Mouse (Mus musculus) right cerebral cortex, postnatal 25 days (tissue): Measurements from ENCODE around the gene Pfkl.
"Not testable (repeated sequence)": the region's sequence is repeated elsewhere in the genome, so short reads cannot be mapped to it uniquely, and the experiment has no call there.

Experiments used
- DNase-seq: peaks from one replicate; pipeline ENCODE4 v3.0.0; 2022

Gene Pfkl

DNA sequence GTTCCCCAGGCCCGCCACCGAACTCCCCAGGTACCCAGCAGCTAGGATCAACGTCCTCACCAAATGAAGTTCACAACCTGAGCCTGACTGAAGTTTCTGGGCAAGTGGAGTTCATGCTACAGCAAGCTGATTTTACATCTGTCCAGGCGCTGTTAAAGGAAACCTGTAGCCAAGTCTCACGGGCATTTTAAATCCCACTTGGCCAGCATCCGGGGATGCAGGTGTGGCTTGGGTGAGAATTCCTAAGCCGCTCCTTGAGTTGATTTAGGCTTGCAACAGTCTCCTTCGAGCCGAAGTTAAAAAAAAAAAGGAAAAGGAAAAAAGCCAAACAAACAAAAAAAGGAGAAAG is at the start of gene Pfkl:
TSS of gene Pfkl (minus strand) at position 139 of the 349 bp plus-strand sequence.
- DNase-seq: no peak

DNA sequence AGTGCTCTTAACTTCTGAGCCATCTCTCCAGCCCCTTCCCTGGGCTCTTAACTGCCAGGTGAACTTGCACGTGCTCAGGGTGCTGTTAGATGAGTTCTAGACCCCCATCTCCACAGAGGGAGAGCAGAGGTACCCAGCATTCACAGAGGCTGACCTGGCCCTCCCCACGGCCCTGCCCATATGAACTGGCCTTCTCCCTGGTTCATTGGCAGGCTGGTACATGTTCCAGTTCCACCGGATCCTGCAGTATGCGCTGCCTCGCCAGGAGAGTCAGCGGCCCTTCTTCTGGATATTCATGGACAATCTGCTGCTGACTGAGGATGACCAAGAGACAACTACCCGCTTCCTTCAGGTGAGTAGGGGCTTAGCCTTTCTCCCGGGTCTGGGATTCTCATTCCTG is 47.2 kb upstream of the Pfkl start:
- DNase-seq: no peak

- DNase-seq: no peak
Measured at GRCm38 (mm10) chr10:78054633-78055565, 45.0 kb upstream of the Pfkl start.

- no peak for DNase-seq
Measured at GRCm38 (mm10) chr10:78049519-78050035, 39.7 kb upstream of the Pfkl start.

DNA sequence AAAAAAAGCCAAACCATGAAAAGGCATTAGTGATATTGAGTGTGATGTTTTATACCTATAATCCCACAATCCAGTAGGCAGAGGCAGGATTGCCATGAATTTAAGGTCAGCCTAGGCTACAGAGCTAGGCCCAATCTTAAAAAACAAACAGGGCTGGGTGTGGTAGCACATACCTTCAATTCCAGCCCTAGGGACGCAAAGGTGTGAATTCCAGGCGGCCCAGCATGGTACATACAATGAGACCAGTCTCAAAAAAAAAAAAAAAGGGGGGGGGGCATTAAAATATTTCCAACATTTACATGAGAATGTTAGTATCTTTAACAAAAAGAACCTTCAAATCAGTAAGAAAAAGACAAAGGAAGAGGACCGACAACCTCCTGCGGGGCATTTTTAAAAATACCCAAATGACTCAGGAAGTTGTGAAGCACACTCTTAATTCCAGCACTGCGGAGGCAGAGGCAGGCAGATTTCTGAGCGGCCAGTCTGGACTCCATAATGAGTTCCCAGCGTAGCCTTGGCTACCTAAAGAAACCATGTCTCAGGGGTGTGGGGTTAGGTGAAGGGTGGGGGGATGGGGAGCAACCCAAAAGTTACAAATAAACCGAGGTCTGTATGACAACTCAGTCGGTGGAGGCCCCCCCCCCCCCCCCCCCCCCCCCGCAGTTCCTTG is 38.3 kb upstream of the Pfkl start:
- no peak for DNase-seq

- no peak for DNase-seq
Measured at GRCm38 (mm10) chr10:78046388-78046787, 36.5 kb upstream of the Pfkl start.

- DNase-seq: no peak
Measured at GRCm38 (mm10) chr10:78044531-78044930, 34.6 kb upstream of the Pfkl start.

DNA sequence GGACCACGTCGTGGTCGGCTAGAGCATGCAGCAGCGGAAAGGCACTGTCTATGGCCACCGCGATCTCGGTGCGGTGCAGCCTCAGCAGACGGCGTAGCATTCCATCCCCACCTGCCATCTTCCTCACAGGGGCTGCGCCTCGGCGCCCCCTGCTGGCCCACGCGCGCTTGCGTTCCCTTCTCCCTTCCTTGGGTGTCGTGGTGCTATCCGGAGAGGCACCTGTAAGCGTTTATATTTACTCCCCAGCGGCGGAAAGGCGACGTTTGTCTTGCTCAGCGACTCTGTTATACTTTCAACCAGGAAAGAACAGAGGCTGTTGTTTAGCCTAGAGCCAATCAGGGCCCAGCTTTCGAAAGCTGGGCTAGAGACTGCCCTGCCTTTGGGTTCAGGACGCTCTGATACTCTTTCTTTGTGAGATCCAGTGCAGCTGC is 33.5 kb upstream of the Pfkl start, which contains the start of gene Aire:
TSS of gene Aire (minus strand) at position 205 of the 431 bp plus-strand sequence.
- peak; percentile 60 for DNase-seq

DNA sequence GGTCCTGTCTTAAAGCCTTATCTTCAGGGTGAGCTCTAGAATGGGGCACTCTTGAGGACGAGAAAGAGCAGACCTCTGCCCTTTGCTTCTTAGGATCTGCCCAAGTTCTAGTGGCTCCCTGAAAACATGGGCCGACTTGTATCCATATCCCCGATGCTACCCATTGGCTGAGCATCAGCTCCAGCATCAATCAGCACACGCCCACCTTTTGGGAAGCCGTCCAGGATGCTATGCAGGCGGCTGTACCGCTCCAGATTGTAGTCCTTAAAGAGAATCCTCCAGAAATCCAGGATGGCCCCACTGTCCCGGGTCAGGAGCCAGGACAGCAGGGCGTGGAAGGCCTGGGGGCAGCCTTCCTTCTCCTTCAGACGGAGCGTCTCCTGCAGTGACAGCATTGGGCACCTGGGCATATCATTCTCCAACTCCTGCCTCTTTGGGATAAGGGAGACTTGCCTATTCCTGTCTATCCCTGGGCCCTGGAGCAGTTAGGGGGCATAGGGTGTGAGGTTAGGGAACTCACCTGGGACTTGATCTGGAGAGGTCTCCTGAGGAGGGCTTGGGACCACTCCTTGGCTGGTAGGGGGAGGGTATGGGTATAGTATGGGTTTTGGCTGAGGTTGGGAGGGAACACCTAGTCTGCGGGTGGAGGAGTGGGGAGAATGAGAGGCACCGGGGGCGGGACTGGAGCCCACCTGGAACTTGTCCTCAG is 33.0 kb upstream of the Pfkl start:
- peak; percentile 43 for DNase-seq

GRCm38 (mm10) chr10:78042096-78042495 is 32.2 kb upstream of the Pfkl start:
- DNase-seq: no peak

DNA sequence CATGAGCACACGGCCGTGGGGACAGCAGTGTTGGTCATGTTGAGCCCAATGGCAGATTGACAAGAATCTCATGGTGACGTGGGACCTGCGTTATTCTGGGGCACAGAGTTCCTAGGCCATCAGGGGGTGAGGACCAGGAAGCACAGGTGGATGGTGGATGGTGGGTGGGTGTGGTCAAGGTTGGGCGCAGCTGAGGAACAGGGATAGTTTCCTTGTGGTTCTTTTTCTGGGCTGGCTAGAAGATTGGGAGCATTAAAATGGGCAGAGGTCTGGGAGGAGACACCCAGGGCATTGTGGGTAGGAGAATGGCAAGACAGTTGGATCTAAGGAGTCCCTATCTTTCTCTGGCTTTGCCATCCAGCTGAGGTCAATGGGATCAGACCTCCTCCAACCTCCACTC is 31.8 kb upstream of the Pfkl start, which contains the start of gene Dnmt3l:
TSS of gene Dnmt3l (plus strand) at position 301 of the 400 bp plus-strand sequence.
- no peak for DNase-seq

GRCm38 (mm10) chr10:78037139-78037538 is 27.3 kb upstream of the Pfkl start:
- no peak for DNase-seq

- no peak for DNase-seq
Measured at GRCm38 (mm10) chr10:78031987-78032386, 22.1 kb upstream of the Pfkl start.

GRCm38 (mm10) chr10:78029080-78029479 is 19.2 kb upstream of the Pfkl start:
- DNase-seq: no peak

- DNase-seq: peak; percentile 44
Measured at GRCm38 (mm10) chr10:78028129-78028528, 18.2 kb upstream of the Pfkl start.

DNA sequence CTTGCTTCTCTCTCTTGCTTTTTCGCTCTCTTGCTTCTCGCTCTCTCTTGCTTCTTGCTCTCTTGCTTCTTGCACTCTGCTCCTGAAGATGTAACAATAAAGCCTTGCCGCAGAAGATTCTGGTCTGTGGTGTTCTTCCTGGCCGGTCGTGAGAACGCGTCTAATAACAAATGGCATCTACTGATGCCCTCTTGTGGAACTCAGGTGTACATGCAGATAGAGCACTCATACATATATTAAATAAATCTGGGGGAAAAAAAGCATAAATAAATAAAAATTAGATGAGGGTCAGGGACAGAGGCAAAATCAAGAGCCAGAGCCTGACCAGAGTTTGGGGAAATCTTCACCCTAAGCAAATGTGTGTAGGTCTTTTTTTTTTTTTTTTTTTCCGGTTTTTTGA is 15.6 kb upstream of the Pfkl start:
- not testable (repeated sequence) for DNase-seq

DNA sequence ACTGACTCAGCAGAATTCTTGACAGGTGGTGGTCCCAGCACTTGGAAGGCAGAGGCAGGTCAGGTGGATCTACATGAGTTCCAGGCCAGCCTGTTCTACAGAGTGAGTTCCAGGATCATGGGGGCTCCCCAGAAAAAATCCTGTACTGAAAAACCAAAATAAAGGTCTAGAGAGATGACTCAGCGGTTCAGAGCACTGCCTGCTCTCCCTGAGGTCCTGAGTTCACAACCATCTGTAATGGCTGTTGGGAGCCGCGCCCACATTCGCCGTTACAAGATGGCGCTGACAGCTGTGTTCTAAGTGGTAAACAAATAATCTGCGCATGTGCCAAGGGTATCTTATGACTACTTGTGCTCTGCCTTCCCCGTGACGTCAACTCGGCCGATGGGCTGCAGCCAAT is 10.1 kb upstream of the Pfkl start:
- not testable (repeated sequence) for DNase-seq

DNA sequence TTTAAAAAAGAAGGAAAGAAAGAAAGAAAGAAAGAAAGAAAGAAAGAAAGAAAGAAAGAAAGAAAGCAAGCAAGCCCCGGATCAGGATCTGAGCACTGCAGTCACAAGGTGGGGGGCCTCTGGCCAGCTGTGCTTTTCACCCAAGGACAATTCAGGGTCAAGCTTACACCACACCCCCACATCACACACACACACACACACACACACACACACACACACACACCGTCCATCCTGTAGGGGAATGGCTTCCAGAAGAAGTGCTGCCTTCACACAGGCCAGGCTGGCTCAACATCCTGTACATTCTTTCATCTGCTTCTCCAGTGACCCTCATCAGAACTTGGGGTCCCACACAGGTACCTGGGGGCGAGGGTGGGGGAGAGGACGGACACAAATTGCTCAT is 9.4 kb upstream of the Pfkl start:
- no peak for DNase-seq

GRCm38 (mm10) chr10:78018797-78019203 is 8.9 kb upstream of the Pfkl start:
- DNase-seq: peak; percentile 69

GRCm38 (mm10) chr10:78016366-78016765 is 6.5 kb upstream of the Pfkl start:
- DNase-seq: no peak

GRCm38 (mm10) chr10:78015489-78015888 is 5.6 kb upstream of the Pfkl start:
- no peak for DNase-seq

GRCm38 (mm10) chr10:78012661-78013495 is 3.0 kb upstream of the Pfkl start:
- DNase-seq: no peak
